Mouse (Mus musculus) myocyte (in vitro differentiated cells): ENCODE measurements around the gene 4921539E11Rik. TPM values are rescaled to one million over a fixed set of nuclear protein-coding genes. Genes with fewer than 3 reads are reported as not detected.

Experiments used
- H3K27me3 ChIP-seq: one replicate; pipeline ENCODE4 v1.6.1; 2011; ENCODE audit not compliant: control insufficient read depth, insufficient read depth, insufficient read length
- H3K36me3 ChIP-seq: one replicate; pipeline ENCODE4 v1.6.1; 2011; ENCODE audit not compliant: control insufficient read depth, insufficient read depth
- H3K4me2 ChIP-seq: one replicate; pipeline ENCODE4 v1.6.1; 2011; ENCODE audit warnings: low read depth, control low read depth
- H3K4me3 ChIP-seq: one replicate; pipeline ENCODE4 v1.5.1; 2011; ENCODE audit warnings: mild to moderate bottlenecking, control low read depth, moderate library complexity
- H3K79me2 ChIP-seq: one replicate; pipeline ENCODE4 v1.6.1; 2011; ENCODE audit not compliant: control insufficient read depth, insufficient read depth
- H3ac ChIP-seq: one replicate; pipeline ENCODE4 v1.6.1; 2011; ENCODE audit not compliant: control insufficient read depth, insufficient read length
- CEBPB ChIP-seq: IDR thresholded peaks from 2 replicates; pipeline ENCODE4 v1.6.1; 2011; ENCODE audit warnings: mild to moderate bottlenecking, moderate library complexity; ENCODE audit not compliant: poor library complexity, insufficient read depth, severe bottlenecking
- E2F4 ChIP-seq: IDR thresholded peaks from one replicate; pipeline ENCODE4 v1.6.1; 2011; ENCODE audit warnings: mild to moderate bottlenecking, control low read depth, moderate library complexity; ENCODE audit not compliant: insufficient read depth
- MAX ChIP-seq: IDR thresholded peaks from one replicate; pipeline ENCODE4 v1.6.1; 2011; ENCODE audit warnings: low read depth, mild to moderate bottlenecking, control low read depth
- MYOD1 ChIP-seq, 3 experiments: IDR thresholded peaks; one replicate each; pipeline ENCODE4 v1.6.1; 2011; ENCODE audit warnings: control low read depth in 2 of 3, low read depth in 2 of 3, mild to moderate bottlenecking in 2 of 3, moderate library complexity in 1 of 3; ENCODE audit not compliant: insufficient read length in 2 of 3, control insufficient read depth in 1 of 3
- MYOG ChIP-seq, 3 experiments: IDR thresholded peaks; one replicate each; pipeline ENCODE4 v1.6.1; 2011; ENCODE audit warnings: control low read depth in 2 of 3, low read depth in 2 of 3, mild to moderate bottlenecking in 2 of 3; ENCODE audit not compliant: insufficient read length in 2 of 3, control insufficient read depth in 1 of 3, insufficient read depth in 1 of 3
- POLR2A ChIP-seq: IDR thresholded peaks from one replicate; pipeline ENCODE4 v1.6.1; 2011; ENCODE audit warnings: low read depth, mild to moderate bottlenecking, control low read depth, moderate library complexity; ENCODE audit not compliant: insufficient read length
- POLR2AphosphoS2 ChIP-seq: IDR thresholded peaks from one replicate; pipeline ENCODE4 v1.6.1; 2011; ENCODE audit warnings: low read depth, control low read depth; ENCODE audit not compliant: insufficient read length
- REST ChIP-seq: IDR thresholded peaks from one replicate; pipeline ENCODE4 v1.6.1; 2011; ENCODE audit warnings: mild to moderate bottlenecking, control low read depth, moderate library complexity; ENCODE audit not compliant: insufficient read depth, insufficient read length
- SRF ChIP-seq: IDR thresholded peaks from one replicate; pipeline ENCODE4 v1.6.1; 2011; ENCODE audit warnings: low read depth; ENCODE audit not compliant: control insufficient read depth, insufficient read length
- TCF12 ChIP-seq: IDR thresholded peaks from one replicate; pipeline ENCODE4 v1.6.1; 2011; ENCODE audit warnings: mild to moderate bottlenecking, control low read depth; ENCODE audit not compliant: poor library complexity, insufficient read depth, severe bottlenecking
- TCF3 ChIP-seq: IDR thresholded peaks from one replicate; pipeline ENCODE4 v1.6.1; 2011; ENCODE audit warnings: low read depth, control low read depth; ENCODE audit not compliant: insufficient read length
- USF1 ChIP-seq: IDR thresholded peaks from one replicate; pipeline ENCODE4 v1.6.1; 2011; ENCODE audit warnings: low read depth, mild to moderate bottlenecking, control low read depth, moderate library complexity
- polyA plus RNA-seq: library from polyadenylated mRNA; unstranded; fragments of >200 nt; fragmentation: generic; extraction: Trizol; gene quantifications from one replicate; pipeline ENCODE4 v1.2.1, GENCODE M21; 2012; ENCODE audit warnings: missing spikeins

Gene 4921539E11Rik
- polyA plus RNA-seq, 1 experiment, result not detected

DNA sequence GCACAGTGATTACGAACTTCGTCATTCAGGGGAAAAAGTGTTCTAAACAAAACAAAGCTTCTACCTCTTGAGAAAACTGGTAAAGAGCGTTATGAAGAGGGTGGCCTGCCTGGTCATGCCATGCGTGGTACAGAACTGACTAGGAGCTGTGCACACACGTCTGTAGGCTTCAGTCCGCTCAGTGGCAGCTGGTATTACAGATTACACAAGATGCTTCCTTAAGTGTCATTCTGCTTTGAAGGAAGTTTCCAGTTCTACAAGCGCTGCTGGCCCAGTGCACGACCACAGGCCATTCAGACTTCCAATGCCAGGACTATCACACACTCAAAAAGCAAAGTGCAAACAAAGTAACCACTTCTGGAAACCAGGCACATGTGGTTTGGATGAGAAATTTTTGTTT is 93.3 kb downstream of the 4921539E11Rik start:
- Histone ChIP-seq H3K4me3 (no peak overlapping the region), H3K36me3 (peaks cover 23% of the 10 kb centered on the region), H3K27me3 (no peaks in the 10 kb centered on the region), H3K4me2 (no peak overlapping the region), H3ac (no peak overlapping the region), H3K79me2 (no peaks in the 10 kb centered on the region)
- no peak for TF ChIP-seq POLR2A
- no peak for TF ChIP-seq MAX
- TF ChIP-seq USF1, result no peak
- TF ChIP-seq POLR2AphosphoS2, result no peak
- TF ChIP-seq TCF12, result no peak
- no peak for TF ChIP-seq SRF
- TF ChIP-seq REST, result no peak
- no peak for TF ChIP-seq CEBPB
- no peak for TF ChIP-seq E2F4
- no peak for TF ChIP-seq TCF3

DNA sequence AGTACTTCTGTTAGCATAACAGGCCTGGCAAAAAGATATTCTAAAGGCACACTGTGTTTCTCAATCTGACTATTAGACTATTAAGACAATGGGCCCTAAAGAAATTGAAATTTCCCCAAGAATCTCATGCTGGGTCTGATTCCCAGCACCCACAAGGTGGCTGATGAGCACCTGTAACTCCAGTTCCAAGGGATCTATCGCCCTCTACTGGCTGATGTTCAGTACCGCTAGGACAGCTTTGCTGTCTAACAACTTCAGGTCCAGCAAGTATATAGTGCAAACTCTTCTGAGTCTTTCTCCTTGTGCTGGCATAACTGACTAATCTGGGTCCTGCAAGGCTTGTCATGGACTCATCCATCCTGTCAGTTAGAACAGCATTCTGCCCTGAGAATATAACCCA is 98.2 kb downstream of the 4921539E11Rik start:
- Histone ChIP-seq H3K27me3 (no peaks in the 10 kb centered on the region), H3K79me2 (no peaks in the 10 kb centered on the region), H3ac (no peak overlapping the region), H3K4me2 (no peak overlapping the region), H3K36me3 (peaks cover 19% of the 10 kb centered on the region), H3K4me3 (no peak overlapping the region)
- no peak for TF ChIP-seq E2F4
- TF ChIP-seq POLR2A, result no peak
- no peak for TF ChIP-seq POLR2AphosphoS2
- TF ChIP-seq MYOG (IDR thresholded peaks at IDR 0.05; ENCODE audit: control insufficient read depth in 1 of 3, insufficient read depth in 1 of 3, insufficient read length in 2 of 3, low read depth in 2 of 3), result no peak
- TF ChIP-seq USF1, result no peak
- no peak for TF ChIP-seq MYOD1 (IDR thresholded peaks at IDR 0.05; ENCODE audit: control insufficient read depth in 1 of 3, insufficient read length in 2 of 3, low read depth in 2 of 3)
- TF ChIP-seq MAX, result no peak
- TF ChIP-seq CEBPB, result no peak
- TF ChIP-seq TCF12, result no peak

DNA sequence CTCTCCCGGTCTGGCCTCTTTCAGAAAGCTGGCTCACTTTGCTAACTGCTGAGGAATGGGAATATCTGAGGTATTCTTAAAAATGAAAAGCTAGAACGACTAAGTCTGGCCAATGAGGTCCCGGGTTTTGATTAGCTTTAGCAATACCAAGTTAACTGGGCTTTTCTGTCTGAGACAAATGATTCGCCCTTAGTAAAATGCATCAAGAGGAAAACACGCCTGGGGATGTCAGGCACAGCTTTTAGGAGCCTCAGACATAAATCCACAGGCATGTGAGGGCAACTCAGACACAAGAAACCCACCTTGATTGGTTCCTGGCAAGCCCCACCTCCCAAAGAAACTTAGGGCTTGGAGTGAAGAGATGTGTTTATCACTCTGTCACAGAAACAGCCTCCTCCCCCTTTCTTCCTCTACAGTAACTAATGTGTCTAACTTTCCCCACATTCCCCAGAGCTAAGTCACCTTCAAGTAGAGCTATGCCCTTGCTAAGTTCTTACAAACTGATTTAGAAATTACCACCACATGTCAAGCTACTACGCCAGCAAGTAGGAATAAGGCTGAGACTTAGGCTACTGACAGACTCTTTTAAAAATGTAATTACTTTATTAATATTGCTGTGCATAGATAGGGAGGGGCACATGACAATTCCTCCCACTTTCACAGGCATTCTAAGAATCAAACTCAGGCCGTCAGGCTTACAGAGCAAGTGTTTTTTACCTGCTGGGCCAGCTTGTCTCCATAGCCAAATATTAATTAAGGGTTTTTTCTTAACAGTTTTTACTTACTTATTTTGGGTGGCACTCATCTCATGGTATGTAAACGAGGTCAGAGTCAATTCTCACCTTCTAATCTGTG is 101.7 kb downstream of the 4921539E11Rik start:
- H3K4me3 ChIP-seq, result no peak overlapping the region
- TF ChIP-seq E2F4, result no peak
- TF ChIP-seq MYOD1 (IDR thresholded peaks at IDR 0.05; ENCODE audit: control insufficient read depth in 1 of 3, insufficient read length in 2 of 3, low read depth in 2 of 3), result no peak
- TF ChIP-seq SRF, result no peak
- TF ChIP-seq CEBPB, result no peak
- TF ChIP-seq REST, result no peak
- no peak for TF ChIP-seq POLR2AphosphoS2
- no peak for TF ChIP-seq TCF3
- TF ChIP-seq MYOG (IDR thresholded peaks at IDR 0.05; ENCODE audit: control insufficient read depth in 1 of 3, insufficient read depth in 1 of 3, insufficient read length in 2 of 3, low read depth in 2 of 3), result no peak
- TF ChIP-seq MAX, result no peak
- TF ChIP-seq POLR2A, result no peak
- no peak for TF ChIP-seq TCF12
- TF ChIP-seq USF1, result no peak
- no peak overlapping the region for H3ac ChIP-seq
- peaks cover 12% of the 10 kb centered on the region for H3K36me3 ChIP-seq
- no peaks in the 10 kb centered on the region for H3K27me3 ChIP-seq
- no peaks in the 10 kb centered on the region for H3K79me2 ChIP-seq
- no peak overlapping the region for H3K4me2 ChIP-seq

Other genes starting within 250 kb of the 4921539E11Rik start
- gene Mier1, start 176.5 kb downstream of the 4921539E11Rik start, polyA plus RNA-seq, result 6.4 TPM
- 0.47 TPM for gene Wdr78, start 176.3 kb downstream of the 4921539E11Rik start, polyA plus RNA-seq
- gene Slc35d1, start 75.7 kb downstream of the 4921539E11Rik start, polyA plus RNA-seq, result 4.2 TPM
- gene Oma1, start 22.9 kb upstream of the 4921539E11Rik start, polyA plus RNA-seq, result 7.2 TPM